Mouse (Mus musculus) MEL (cell line): ENCODE results near the gene Mrnip. TPM values are rescaled to one million over a fixed set of nuclear protein-coding genes. Genes with fewer than 3 reads are reported as not detected.

Source experiments
- DNase-seq: peaks from one replicate; pipeline ENCODE4 v3.0.0; 2011; ENCODE audit warnings: low read depth, low spot score
- H3K27ac ChIP-seq: 2 replicates; pipeline ENCODE4 v1.5.1; 2012; ENCODE audit warnings: low read depth, mild to moderate bottlenecking, control low read depth, low read length, moderate library complexity; ENCODE audit not compliant: control insufficient read depth
- H3K27me3 ChIP-seq, 2 experiments: fragments of 150-350 bp in 1 of 2; sonication (generic) in 1 of 2; 2 replicates each; pipeline ENCODE4 v1.6.1; 2012; ENCODE audit warnings: low read length in 2 of 2, mild to moderate bottlenecking in 2 of 2, improper control_type of control experiment in 1 of 2, moderate library complexity in 1 of 2; ENCODE audit not compliant: insufficient read depth in 2 of 2, control insufficient read depth in 1 of 2
- H3K36me3 ChIP-seq, 2 experiments: 2 replicates each; pipeline ENCODE4 v1.6.1; 2012 to 2014; ENCODE audit warnings: low read length in 2 of 2, improper control_type of control experiment in 1 of 2, inconsistent platforms in 1 of 2, mild to moderate bottlenecking in 1 of 2; ENCODE audit not compliant: insufficient read depth in 2 of 2, control insufficient read depth in 1 of 2
- H3K4me1 ChIP-seq, 2 experiments: fragments of 150-350 bp in 1 of 2; sonication (generic) in 1 of 2; 2 replicates each; pipeline ENCODE4 v1.6.1; 2012; ENCODE audit warnings: low read length in 2 of 2, improper control_type of control experiment in 1 of 2, mild to moderate bottlenecking in 1 of 2; ENCODE audit not compliant: insufficient read depth in 2 of 2, control insufficient read depth in 1 of 2
- H3K4me3 ChIP-seq, 2 experiments: fragments of 150-350 bp in 1 of 2; sonication (generic) in 1 of 2; 2 replicates each; pipeline ENCODE4 v1.5.1; 2012; ENCODE audit warnings: low read depth in 2 of 2, low read length in 2 of 2, mild to moderate bottlenecking in 2 of 2, moderate library complexity in 2 of 2, control low read depth in 1 of 2, improper control_type of control experiment in 1 of 2; ENCODE audit not compliant: control insufficient read depth in 1 of 2, insufficient read depth in 1 of 2
- H3K79me2 ChIP-seq: 2 replicates; pipeline ENCODE4 v1.6.1; 2012; ENCODE audit warnings: mild to moderate bottlenecking, low read length, moderate library complexity; ENCODE audit not compliant: control insufficient read depth, poor library complexity, insufficient read depth
- H3K9ac ChIP-seq: 2 replicates; pipeline ENCODE4 v1.6.1; 2012; ENCODE audit warnings: low read depth, mild to moderate bottlenecking, control low read depth, low read length, moderate library complexity; ENCODE audit not compliant: control insufficient read depth, poor library complexity, severe bottlenecking
- H3K9me3 ChIP-seq: fragments of 150-350 bp; sonication (generic); replicated peaks from 2 replicates; pipeline ENCODE4 v1.6.1; 2012; ENCODE audit warnings: mild to moderate bottlenecking, low read length, improper control_type of control experiment, moderate library complexity; ENCODE audit not compliant: insufficient read depth
- BHLHE40 ChIP-seq: IDR thresholded peaks from 2 replicates; pipeline ENCODE4 v1.6.1; 2012; ENCODE audit warnings: low read depth, mild to moderate bottlenecking, inconsistent platforms, low read length, improper control_type of control experiment, borderline replicate concordance
- CHD2 ChIP-seq: IDR thresholded peaks from 2 replicates; pipeline ENCODE4 v1.6.1; 2011; ENCODE audit warnings: low read length, improper control_type of control experiment
- CTCF ChIP-seq, 3 experiments: IDR thresholded peaks in 2 of 3; conservative IDR thresholded peaks in 1 of 3; 2 replicates each; pipeline ENCODE4 v1.5.1; 2011 to 2012; ENCODE audit warnings: low read length in 3 of 3, low read depth in 2 of 3, mild to moderate bottlenecking in 2 of 3, improper control_type of control experiment in 1 of 3, inconsistent platforms in 1 of 3, mixed read lengths in 1 of 3, moderate library complexity in 1 of 3; ENCODE audit not compliant: control insufficient read depth in 1 of 3, insufficient read depth in 1 of 3, poor library complexity in 1 of 3, severe bottlenecking in 1 of 3
- ELF1 ChIP-seq: IDR thresholded peaks from 2 replicates; pipeline ENCODE4 v1.6.1; 2014; ENCODE audit warnings: low read depth, mild to moderate bottlenecking, inconsistent platforms, low read length, improper control_type of control experiment, moderate library complexity
- EP300 ChIP-seq, 2 experiments: IDR thresholded peaks; 2 replicates each; pipeline ENCODE4 v1.6.1; 2011; ENCODE audit warnings: improper control_type of control experiment in 2 of 2, low read length in 2 of 2, low read depth in 1 of 2, mild to moderate bottlenecking in 1 of 2
- ETS1 ChIP-seq: IDR thresholded peaks from 2 replicates; pipeline ENCODE4 v1.6.1; 2012; ENCODE audit warnings: low read depth, mild to moderate bottlenecking, inconsistent platforms, low read length, improper control_type of control experiment, moderate library complexity
- GABPA ChIP-seq: IDR thresholded peaks from 2 replicates; pipeline ENCODE4 v1.6.1; 2012; ENCODE audit warnings: low read depth, mild to moderate bottlenecking, inconsistent platforms, low read length, improper control_type of control experiment, moderate library complexity
- MAZ ChIP-seq: IDR thresholded peaks from 2 replicates; pipeline ENCODE4 v1.6.1; 2012; ENCODE audit warnings: low read depth, mild to moderate bottlenecking, inconsistent platforms, low read length, improper control_type of control experiment
- MXI1 ChIP-seq: IDR thresholded peaks from 2 replicates; pipeline ENCODE4 v1.6.1; 2011; ENCODE audit warnings: mild to moderate bottlenecking, low read depth, low read length, improper control_type of control experiment
- MYC ChIP-seq: IDR thresholded peaks from 2 replicates; pipeline ENCODE4 v1.6.1; 2011; ENCODE audit warnings: low read depth, mild to moderate bottlenecking, low read length, improper control_type of control experiment, moderate library complexity
- NELFE ChIP-seq: IDR thresholded peaks from 2 replicates; pipeline ENCODE4 v1.6.1; 2011; ENCODE audit warnings: low read depth, low read length, improper control_type of control experiment
- NRF1 ChIP-seq: IDR thresholded peaks from 2 replicates; pipeline ENCODE4 v1.6.1; 2014; ENCODE audit warnings: low read depth, mild to moderate bottlenecking, inconsistent platforms, low read length, improper control_type of control experiment, moderate library complexity; ENCODE audit not compliant: poor library complexity, insufficient read depth, severe bottlenecking
- POLR2A ChIP-seq, 2 experiments: IDR thresholded peaks; 2 replicates each; pipeline ENCODE4 v1.6.1; 2011 to 2012; ENCODE audit warnings: low read length in 2 of 2, mild to moderate bottlenecking in 2 of 2, control low read depth in 1 of 2, improper control_type of control experiment in 1 of 2, low read depth in 1 of 2, moderate library complexity in 1 of 2; ENCODE audit not compliant: control insufficient read depth in 1 of 2, insufficient read depth in 1 of 2, poor library complexity in 1 of 2
- POLR2AphosphoS2 ChIP-seq: IDR thresholded peaks from 2 replicates; pipeline ENCODE4 v1.6.1; 2011; ENCODE audit warnings: low read length, improper control_type of control experiment
- RCOR1 ChIP-seq: IDR thresholded peaks from 2 replicates; pipeline ENCODE4 v1.6.1; 2012; ENCODE audit warnings: low read depth, mild to moderate bottlenecking, inconsistent platforms, low read length, improper control_type of control experiment
- SMC3 ChIP-seq: IDR thresholded peaks from 2 replicates; pipeline ENCODE4 v1.6.1; 2011; ENCODE audit warnings: low read depth, low read length, improper control_type of control experiment
- TAL1 ChIP-seq: IDR thresholded peaks from 2 replicates; pipeline ENCODE4 v1.6.1; 2012; ENCODE audit warnings: mild to moderate bottlenecking, inconsistent platforms, low read length, moderate library complexity, mixed read lengths
- TBP ChIP-seq: IDR thresholded peaks from 2 replicates; pipeline ENCODE4 v1.8.0; 2011; ENCODE audit warnings: low read depth, low read length, improper control_type of control experiment
- TCF12 ChIP-seq: IDR thresholded peaks from 2 replicates; pipeline ENCODE4 v1.6.1; 2014; ENCODE audit warnings: low read depth, mild to moderate bottlenecking, inconsistent platforms, low read length, improper control_type of control experiment, moderate library complexity
- UBTF ChIP-seq: IDR thresholded peaks from 2 replicates; pipeline ENCODE4 v1.6.1; 2012; ENCODE audit warnings: low read depth, mild to moderate bottlenecking, inconsistent platforms, low read length, improper control_type of control experiment, moderate library complexity, borderline replicate concordance; ENCODE audit not compliant: insufficient read depth
- USF1 ChIP-seq: IDR thresholded peaks from 2 replicates; pipeline ENCODE4 v1.6.1; 2014; ENCODE audit warnings: low read depth, mild to moderate bottlenecking, inconsistent platforms, low read length, improper control_type of control experiment, moderate library complexity
- USF2 ChIP-seq, 2 experiments: IDR thresholded peaks; 2 replicates each; pipeline ENCODE4 v1.6.1; 2011 to 2012; ENCODE audit warnings: improper control_type of control experiment in 2 of 2, low read length in 2 of 2, borderline replicate concordance in 1 of 2, inconsistent platforms in 1 of 2, low read depth in 1 of 2, mild to moderate bottlenecking in 1 of 2; ENCODE audit not compliant: insufficient read depth in 1 of 2
- ZKSCAN1 ChIP-seq: IDR thresholded peaks from 2 replicates; pipeline ENCODE4 v1.6.1; 2012; ENCODE audit warnings: low read depth, mild to moderate bottlenecking, inconsistent platforms, low read length, improper control_type of control experiment, moderate library complexity
- ZMIZ1 ChIP-seq: IDR thresholded peaks from 2 replicates; pipeline ENCODE4 v1.6.1; 2012; ENCODE audit warnings: low read depth, mild to moderate bottlenecking, inconsistent platforms, low read length, improper control_type of control experiment, moderate library complexity
- ZNF384 ChIP-seq: IDR thresholded peaks from 2 replicates; pipeline ENCODE4 v1.6.1; 2012; ENCODE audit warnings: low read depth, mild to moderate bottlenecking, inconsistent platforms, low read length, improper control_type of control experiment
- polyA plus RNA-seq, 2 experiments: library from polyadenylated mRNA; stranded (reverse) in 1 of 2; unstranded in 1 of 2; fragments of >175 nt in 1 of 2; fragments of >200 nt in 1 of 2; gene quantifications; 2 replicates each; pipeline versions ENCODE4 v1.2.1 to v1.2.4; 2012; ENCODE audit warnings: low replicate concordance in 2 of 2, low read depth in 1 of 2; ENCODE audit not compliant: insufficient read length in 2 of 2, insufficient read depth in 1 of 2, missing spikeins in 1 of 2
- total RNA-seq: library from RNA; depleted of rRNA; stranded (reverse); fragments of 300-350 nt; gene quantifications from 2 replicates; pipeline ENCODE4 v1.2.3, GENCODE M21; 2012

Mrnip gene
- total and polyA plus RNA-seq, 3 experiments = 8.6 to 10.6 TPM; not detected in 1

GRCm38 (mm10) chr11:50236540-50236936, 62.3 kb downstream of the Mrnip start:
- H3K4me3 ChIP-seq = peak overlapping the region; percentile 80 to 95
- H3K9me3 ChIP-seq = no peaks in the 10 kb centered on the region
- H3K79me2 ChIP-seq = no peaks in the 10 kb centered on the region; the same call in 1 of the 2 replicates
- peak overlapping the region; percentile 73 for H3K9ac ChIP-seq
- peak in 2 of 3 experiments; percentile 52 to 66; a peak in 4 of 6 replicates for TF ChIP-seq CTCF (IDR thresholded peaks at IDR 0.05 in 2 of 3, conservative IDR thresholded peaks at IDR 0.05 in 1 of 3; ENCODE audit: control insufficient read depth in 1 of 3, insufficient read depth in 1 of 3, low read depth in 2 of 3, low read length in 3 of 3, poor library complexity in 1 of 3, severe bottlenecking in 1 of 3)
- TF ChIP-seq POLR2A (IDR thresholded peaks at IDR 0.05; ENCODE audit: control insufficient read depth in 1 of 2, insufficient read depth in 1 of 2, low read depth in 1 of 2, low read length in 2 of 2, poor library complexity in 1 of 2) = peak in 1 of 2 experiments; percentile 48; a peak in 3 of 4 replicates
- no peak for TF ChIP-seq USF1
- TF ChIP-seq POLR2AphosphoS2 = peak; percentile 74
- 0 out of 2 replicates have a peak, but pooled peaks have one; percentile 2 for TF ChIP-seq TBP
- no peak for TF ChIP-seq RCOR1
- peak; percentile 9; the same call in 1 of the 2 replicates for TF ChIP-seq NELFE
- no peak for TF ChIP-seq ZMIZ1
- peak; percentile 95 for TF ChIP-seq MAZ
- TF ChIP-seq SMC3 = peak; percentile 42
- TF ChIP-seq UBTF = 0 out of 2 replicates have a peak, but pooled peaks have one; percentile 9
- TF ChIP-seq NRF1 = peak; percentile 62
- no peaks in the 10 kb centered on the region for H3K27me3 ChIP-seq
- H3K27ac ChIP-seq = no peak overlapping the region
- DNase-seq = peak; percentile 97
- peaks cover 3 to 19% of the 10 kb centered on the region in 2 experiments; a peak in 3 of 4 replicates for H3K4me1 ChIP-seq
- peaks cover 4 to 7% of the 10 kb centered on the region in 2 experiments; a peak in 3 of 4 replicates for H3K36me3 ChIP-seq

GRCm38 (mm10) chr11:50236937-50237835, 62.9 kb downstream of the Mrnip start:
- H3K9ac ChIP-seq = peak overlapping the region; percentile 73
- no peak for TF ChIP-seq TAL1
- no peak for TF ChIP-seq POLR2AphosphoS2
- TF ChIP-seq USF2 (IDR thresholded peaks at IDR 0.05; ENCODE audit: borderline replicate concordance in 1 of 2, insufficient read depth in 1 of 2, low read depth in 1 of 2, low read length in 2 of 2) = no peak
- TF ChIP-seq CHD2 = no peak
- TF ChIP-seq ELF1 = peak; percentile 83
- no peak for TF ChIP-seq NRF1
- TF ChIP-seq EP300 (IDR thresholded peaks at IDR 0.05; ENCODE audit: low read depth in 1 of 2, low read length in 2 of 2) = no peak
- no peak for TF ChIP-seq ZNF384
- no peak for TF ChIP-seq ZKSCAN1
- no peak for TF ChIP-seq CTCF (IDR thresholded peaks at IDR 0.05 in 2 of 3, conservative IDR thresholded peaks at IDR 0.05 in 1 of 3; ENCODE audit: control insufficient read depth in 1 of 3, insufficient read depth in 1 of 3, low read depth in 2 of 3, low read length in 3 of 3, poor library complexity in 1 of 3, severe bottlenecking in 1 of 3)
- peak in 1 of 2 experiments; percentile 46; a peak in 2 of 4 replicates for TF ChIP-seq POLR2A (IDR thresholded peaks at IDR 0.05; ENCODE audit: control insufficient read depth in 1 of 2, insufficient read depth in 1 of 2, low read depth in 1 of 2, low read length in 2 of 2, poor library complexity in 1 of 2)
- TF ChIP-seq RCOR1 = no peak
- TF ChIP-seq TCF12 = no peak
- TF ChIP-seq ETS1 = no peak
- TF ChIP-seq MYC = 0 out of 2 replicates have a peak, but pooled peaks have one; percentile 41
- 0 out of 2 replicates have a peak, but pooled peaks have one; percentile 33 for TF ChIP-seq MAZ
- TF ChIP-seq UBTF = 0 out of 2 replicates have a peak, but pooled peaks have one; percentile 45
- TF ChIP-seq GABPA = 0 out of 2 replicates have a peak, but pooled peaks have one; percentile 52
- no peak for TF ChIP-seq SMC3
- TF ChIP-seq MXI1 = peak; percentile 60
- TF ChIP-seq NELFE = no peak; the same call in 1 of the 2 replicates
- TF ChIP-seq BHLHE40 = no peak

More at GRCm38 (mm10) chr11:50236937-50237835, 62.9 kb downstream of the Mrnip start:
- Histone ChIP-seq H3K27me3 (no peaks in the 10 kb centered on the region), H3K27ac (no peak overlapping the region), H3K4me3 (peak overlapping the region; percentile 80 to 95), H3K4me1 (peaks cover 3 to 19% of the 10 kb centered on the region in 2 experiments; a peak in 3 of 4 replicates), H3K9me3 (no peaks in the 10 kb centered on the region), H3K36me3 (peaks cover 3 to 7% of the 10 kb centered on the region in 2 experiments; a peak in 3 of 4 replicates), H3K79me2 (no peaks in the 10 kb centered on the region; the same call in 1 of the 2 replicates)
- peak; percentile 71 for DNase-seq
